Mouse (Mus musculus) forebrain, embryonic 16.5 days (tissue): ENCODE results near the gene Scd4. TPM values are rescaled to one million over a fixed set of nuclear protein-coding genes. Genes with fewer than 3 reads are reported as not detected.

Source experiments
- ATAC-seq: fragments of 200-750 bp; cut with Nextera tagmentation; 2 replicates; pipeline ENCODE4 v1.8.0; 2017; ENCODE audit warnings: mild to moderate bottlenecking, moderate library complexity
- H3K27ac ChIP-seq: fragments of 300-500 bp; sonication (generic); 2 replicates; pipeline ENCODE4 v1.5.1; 2014; ENCODE audit warnings: low read length, control low read depth
- H3K27me3 ChIP-seq: fragments of 300-500 bp; sonication (generic); replicated peaks from 2 replicates; pipeline ENCODE4 v1.6.1; 2014; ENCODE audit warnings: low read length; ENCODE audit not compliant: control insufficient read depth, insufficient read depth
- H3K36me3 ChIP-seq: fragments of 300-500 bp; sonication (generic); 2 replicates; pipeline ENCODE4 v1.6.1; 2014; ENCODE audit not compliant: control insufficient read depth, insufficient read depth
- H3K4me1 ChIP-seq: fragments of 300-500 bp; sonication (generic); replicated peaks from 2 replicates; pipeline ENCODE4 v1.6.1; 2014; ENCODE audit warnings: low read length; ENCODE audit not compliant: control insufficient read depth, insufficient read depth
- H3K4me2 ChIP-seq: fragments of 300-500 bp; sonication (generic); 2 replicates; pipeline ENCODE4 v1.6.1; 2014; ENCODE audit warnings: mild to moderate bottlenecking, low read length, control low read depth
- H3K4me3 ChIP-seq: fragments of 300-500 bp; sonication (generic); replicated peaks from 2 replicates; pipeline ENCODE4 v1.5.1; 2014; ENCODE audit warnings: mild to moderate bottlenecking, low read length, control low read depth
- H3K9ac ChIP-seq: fragments of 300-500 bp; sonication (generic); replicated peaks from 2 replicates; pipeline ENCODE4 v1.6.1; 2014; ENCODE audit warnings: low read depth, low read length, control low read depth
- H3K9me3 ChIP-seq: fragments of 300-500 bp; sonication (generic); 2 replicates; pipeline ENCODE4 v1.6.1; 2016; ENCODE audit warnings: low read length; ENCODE audit not compliant: control insufficient read depth
- WGBS: fragments of 180-500 bp; shearing (Covaris S2); extraction: QIAGEN DNeasy Blood & Tissue Kit; methylation state at CpG from one replicate; pipeline ENCODE4 v1.1.7; 2014; 5-methylcytosine and 5-hydroxymethylcytosine counted together
- polyA plus RNA-seq: library from polyadenylated mRNA; unstranded; fragments of >200 nt; fragmentation: Nextera tagmentation; extraction: Ambion mirVana; gene quantifications from 2 replicates; pipeline ENCODE4 v1.2.1, GENCODE M21; 2015

The Scd4 gene
- polyA plus RNA-seq, result 0.07 and 0.16 TPM in 2 replicates

DNA sequence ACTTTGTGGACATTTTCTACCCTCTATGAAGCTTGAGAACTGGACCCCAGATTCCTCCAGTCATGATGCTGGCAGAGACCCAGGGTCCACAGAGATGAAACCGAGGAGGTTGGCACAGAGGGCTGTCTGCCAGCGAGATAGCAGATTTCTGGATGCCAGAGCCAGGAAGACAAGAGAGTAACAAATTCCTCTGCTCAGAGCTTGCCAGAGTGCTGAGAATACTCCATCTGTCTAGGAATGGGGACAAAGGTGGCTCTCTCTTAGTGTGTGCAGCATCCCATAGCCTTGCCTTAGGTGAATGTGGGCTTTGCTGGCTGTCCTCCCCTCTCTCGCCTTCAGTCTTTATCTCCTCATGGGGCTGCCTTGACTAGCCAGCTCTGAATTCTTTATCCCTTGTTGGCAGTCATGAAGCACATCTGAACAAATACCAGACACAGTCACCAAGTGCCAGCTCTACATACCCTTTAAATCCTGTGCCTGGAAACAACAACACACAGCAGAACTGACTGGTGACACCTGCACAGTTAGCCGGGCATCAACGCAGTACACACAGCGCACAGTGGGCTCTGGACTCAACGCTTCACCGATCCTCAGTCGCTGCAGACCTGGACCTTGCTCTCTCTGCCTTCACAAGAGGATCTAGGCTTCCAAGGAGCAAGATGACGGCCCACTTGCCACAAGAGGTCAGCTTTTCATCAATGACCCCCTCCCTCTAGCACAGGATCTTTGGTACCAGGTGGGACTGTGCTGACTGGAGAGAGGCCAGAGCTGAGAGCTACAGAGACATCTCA is at the start of gene Scd4:
Scd4 (plus strand) TSS at position 260 of the 791 bp plus-strand sequence.
- Histone ChIP-seq H3K4me2 (no peak within 1 kb of the TSS), H3K27me3 (no peaks in the 10 kb centered on the region), H3K4me1 (0 out of 2 replicates have a peak, but pooled peaks cover 7% of the 10 kb centered on the region), H3K4me3 (no peak within 1 kb of the TSS), H3K27ac (no peak within 1 kb of the TSS), H3K9ac (no peak within 1 kb of the TSS), H3K36me3 (no peaks in the 10 kb centered on the region), H3K9me3 (no peaks in the 10 kb centered on the region)
- 71% methylated on average over 10 of the region's 10 CpGs for WGBS
- peak; percentile 33; the same call in 1 of the 2 replicates for ATAC-seq

GRCm38 (mm10) chr19:44283157-44284024 is 49.5 kb upstream of the Scd4 start:
- Histone ChIP-seq H3K27ac (peak overlapping the region; percentile 97), H3K4me1 (peaks cover 25% of the 10 kb centered on the region), H3K36me3 (no peaks in the 10 kb centered on the region), H3K4me2 (peak overlapping the region; percentile 82), H3K9ac (peak overlapping the region; percentile 51), H3K9me3 (no peaks in the 10 kb centered on the region), H3K27me3 (no peaks in the 10 kb centered on the region), H3K4me3 (peak overlapping the region; percentile 55)
- no peak for ATAC-seq
- WGBS, result 18% methylated on average over 15 of the region's 15 CpGs

DNA sequence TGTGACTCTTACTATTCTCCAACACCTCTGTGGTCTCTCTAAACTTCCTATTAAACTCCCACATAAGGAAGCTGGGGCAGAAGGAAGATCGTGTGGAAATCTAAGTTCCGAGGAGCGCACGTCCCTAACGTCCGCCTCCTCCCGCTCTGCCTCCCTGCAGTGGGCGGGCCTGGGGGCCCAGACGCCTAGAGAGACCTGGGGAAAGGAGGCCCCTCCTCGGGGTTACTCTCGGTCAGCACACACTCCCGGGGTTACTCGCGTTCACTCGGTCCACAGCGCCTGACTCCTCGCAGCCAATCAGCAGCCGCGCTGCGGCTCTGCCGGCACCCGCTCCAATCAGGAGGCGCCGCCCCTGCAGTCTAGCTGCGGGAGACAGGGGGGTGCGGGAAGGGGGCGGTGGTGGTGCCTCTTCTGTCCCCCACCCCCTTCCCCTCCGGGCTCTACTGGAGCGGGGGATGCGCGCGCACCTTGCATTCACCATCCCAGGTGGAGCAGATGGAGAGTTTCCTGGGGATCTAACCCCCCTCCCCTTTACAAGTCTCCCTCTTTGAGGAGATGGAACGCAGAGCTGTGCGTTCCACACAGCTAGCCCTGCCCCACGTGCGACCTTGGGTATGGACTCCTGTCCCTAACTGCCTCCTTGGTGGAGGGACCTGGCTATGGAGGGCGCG is 48.7 kb upstream of the Scd4 start:
- no peaks in the 10 kb centered on the region for H3K9me3 ChIP-seq
- H3K4me3 ChIP-seq, result peak overlapping the region; percentile 55
- peak overlapping the region; percentile 97 for H3K27ac ChIP-seq
- ATAC-seq, result peak; percentile 98
- H3K4me2 ChIP-seq, result peak overlapping the region; percentile 82
- H3K27me3 ChIP-seq, result no peaks in the 10 kb centered on the region
- H3K9ac ChIP-seq, result peak overlapping the region; percentile 74
- WGBS, result 1% methylated on average over 38 of the region's 38 CpGs
- H3K4me1 ChIP-seq, result peaks cover 25% of the 10 kb centered on the region
- H3K36me3 ChIP-seq, result no peaks in the 10 kb centered on the region

DNA sequence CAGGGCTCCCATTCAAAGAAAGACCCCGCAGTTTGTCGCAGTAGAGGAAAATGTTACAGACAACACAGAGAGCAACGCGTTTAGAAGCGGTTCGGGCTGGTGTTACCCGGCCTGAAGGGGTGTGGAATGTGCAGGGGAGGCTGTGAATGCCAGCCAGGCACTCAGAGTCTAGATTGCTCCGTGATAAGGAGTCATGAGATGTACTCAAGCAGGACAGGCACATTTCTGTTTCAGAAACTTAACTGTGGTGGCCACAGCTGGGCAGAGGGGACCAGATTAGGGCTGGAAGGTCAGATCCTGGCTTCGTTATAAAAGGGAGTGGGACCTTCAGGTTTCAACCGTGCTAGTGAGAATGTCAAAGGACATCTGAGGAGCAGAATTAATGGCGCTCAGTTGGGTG is 48.2 kb upstream of the Scd4 start:
- peak; percentile 36 for ATAC-seq
- H3K4me1 ChIP-seq, result peaks cover 27% of the 10 kb centered on the region
- WGBS, result 3% methylated on average over 11 of the region's 11 CpGs

DNA sequence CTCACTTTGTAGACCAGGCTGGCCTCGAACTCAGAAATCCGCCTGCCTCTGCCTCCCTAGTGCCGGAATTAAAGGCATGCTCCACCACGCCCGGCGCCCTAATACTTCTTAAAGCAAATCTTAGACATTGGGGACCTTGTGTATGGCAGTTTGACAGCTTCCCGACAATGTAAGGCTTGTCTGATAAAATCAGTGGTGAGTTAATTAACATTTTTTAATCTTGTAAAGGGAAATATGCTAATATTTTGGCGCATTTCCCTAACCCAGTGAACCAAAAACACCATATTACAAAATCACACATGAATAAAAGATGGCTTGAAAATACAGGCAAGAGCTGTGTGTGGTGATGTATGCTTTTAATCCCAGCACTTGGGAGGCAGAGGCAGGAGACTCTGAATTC is 47.3 kb upstream of the Scd4 start:
- Histone ChIP-seq H3K9me3 (no peaks in the 10 kb centered on the region), H3K4me3 (no peak overlapping the region), H3K36me3 (no peaks in the 10 kb centered on the region), H3K27ac (no peak overlapping the region), H3K4me1 (peaks cover 27% of the 10 kb centered on the region), H3K4me2 (no peak overlapping the region), H3K27me3 (no peaks in the 10 kb centered on the region), H3K9ac (no peak overlapping the region)
- WGBS, result 78% methylated on average over 8 of the region's 8 CpGs
- ATAC-seq, result no peak

More for the DNA sequence above, 48.2 kb upstream of the Scd4 start:
- H3K9ac ChIP-seq, result peak overlapping the region; percentile 74
- H3K4me2 ChIP-seq, result peak overlapping the region; percentile 82
- H3K9me3 ChIP-seq, result no peaks in the 10 kb centered on the region
- no peaks in the 10 kb centered on the region for H3K27me3 ChIP-seq
- H3K27ac ChIP-seq, result peak overlapping the region; percentile 97
- H3K36me3 ChIP-seq, result no peaks in the 10 kb centered on the region
- peak overlapping the region; percentile 55 for H3K4me3 ChIP-seq

- H3K9ac ChIP-seq, result no peak overlapping the region
- no peaks in the 10 kb centered on the region for H3K36me3 ChIP-seq
- H3K27me3 ChIP-seq, result no peaks in the 10 kb centered on the region
- no peak for ATAC-seq
- WGBS, result 43% methylated on average over 2 of the region's 2 CpGs
- no peak overlapping the region for H3K27ac ChIP-seq
- no peaks in the 10 kb centered on the region for H3K9me3 ChIP-seq
- H3K4me2 ChIP-seq, result no peak overlapping the region
- no peak overlapping the region for H3K4me3 ChIP-seq
- peaks cover 24% of the 10 kb centered on the region for H3K4me1 ChIP-seq
These were observed 46.8 kb upstream of the Scd4 start for GRCm38 (mm10) chr19:44286109-44286508.

GRCm38 (mm10) chr19:44287415-44288110 is 45.3 kb upstream of the Scd4 start:
- 87% methylated on average over 11 of the region's 11 CpGs for WGBS

DNA sequence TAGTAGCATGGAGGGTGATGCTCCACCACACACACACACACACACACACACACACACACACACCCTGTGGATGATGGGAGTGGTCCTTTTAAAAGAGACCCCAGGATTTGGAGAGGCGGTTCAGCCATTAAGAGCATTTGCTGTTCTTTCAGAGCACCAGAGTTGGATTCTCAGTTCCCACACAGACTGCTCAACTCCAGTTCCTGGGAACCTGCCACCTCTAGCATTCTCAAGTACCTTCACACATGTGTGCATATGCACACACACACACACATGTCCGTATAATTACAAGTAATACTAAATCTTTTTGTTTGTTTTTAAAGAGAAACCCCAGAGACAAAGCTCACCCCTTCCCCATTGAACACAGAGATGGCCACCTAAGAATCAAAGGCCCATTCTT is 40.8 kb upstream of the Scd4 start:
- Histone ChIP-seq H3K27ac (peak overlapping the region; percentile 99), H3K4me2 (peak overlapping the region; percentile 79; the same call in 1 of the 2 replicates), H3K9me3 (no peaks in the 10 kb centered on the region), H3K4me1 (peaks cover 22% of the 10 kb centered on the region), H3K4me3 (no peak overlapping the region), H3K36me3 (no peaks in the 10 kb centered on the region), H3K9ac (no peak overlapping the region), H3K27me3 (no peaks in the 10 kb centered on the region)
- no peak for ATAC-seq
- 67% methylated on average over 2 of the region's 2 CpGs for WGBS

More at GRCm38 (mm10) chr19:44287415-44288110, 45.3 kb upstream of the Scd4 start:
- peaks cover 25% of the 10 kb centered on the region for H3K4me1 ChIP-seq
- no peak overlapping the region for H3K9ac ChIP-seq
- no peaks in the 10 kb centered on the region for H3K36me3 ChIP-seq
- no peaks in the 10 kb centered on the region for H3K9me3 ChIP-seq
- H3K27me3 ChIP-seq, result no peaks in the 10 kb centered on the region
- no peak overlapping the region for H3K4me3 ChIP-seq
- H3K4me2 ChIP-seq, result no peak overlapping the region
- no peak for ATAC-seq
- no peak overlapping the region for H3K27ac ChIP-seq
